Mouse (Mus musculus): ENCODE data around the gene Zbtb11. TPM values are rescaled to one million over a fixed set of nuclear protein-coding genes. Genes with fewer than 3 reads are reported as not detected.
"Not testable (repeated sequence)": the region's sequence is repeated elsewhere in the genome, so short reads cannot be mapped to it uniquely, and the experiment has no call there.

The Zbtb11 gene
- polyA plus RNA-seq, 1 experiment from 2014 or later = 13.8 TPM

DNA sequence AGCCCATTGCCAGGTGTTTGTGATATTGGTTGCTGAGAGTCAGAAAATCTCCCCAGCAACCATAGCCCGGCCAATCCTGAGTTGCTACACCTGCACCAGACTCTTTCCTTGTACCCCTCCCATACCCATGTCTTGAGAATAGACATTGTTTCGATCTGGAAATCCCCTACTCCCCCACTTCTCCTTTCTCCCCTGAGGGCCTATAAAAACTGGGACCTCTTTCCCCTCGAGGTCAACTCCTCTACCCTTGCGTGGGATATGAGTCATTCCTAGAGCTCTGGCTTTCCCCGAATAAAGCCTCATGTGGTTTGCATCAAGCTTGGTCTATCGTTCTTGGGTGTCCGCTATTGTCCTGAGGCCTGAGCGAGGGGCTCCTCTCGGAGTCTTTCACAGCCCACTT lies 19.5 kb upstream of the Zbtb11 start:
- H3K4me1 ChIP-seq (ENCODE audit: control insufficient read depth in 2 of 2, insufficient read depth in 2 of 2, low read length in 2 of 2); H3K27ac ChIP-seq (replicated peaks in 1 of 2; ENCODE audit: control insufficient read depth in 1 of 2, insufficient read depth in 1 of 2, low read depth in 2 of 2, low read length in 2 of 2); H3K27me3 ChIP-seq (ENCODE audit: control insufficient read depth, insufficient read depth, low read length); H3K9me3 ChIP-seq (ENCODE audit: control insufficient read depth, low read length); H3K36me3 ChIP-seq (ENCODE audit: control insufficient read depth, insufficient read depth, low read length); H3K4me2 ChIP-seq (ENCODE audit: low read length); ATAC-seq (ENCODE audit: insufficient number of reproducible peaks, insufficient read depth, low FRiP score, low read depth); H3K9ac ChIP-seq (ENCODE audit: low read length); H3K4me3 ChIP-seq (ENCODE audit: control insufficient read depth in 1 of 2, insufficient read depth in 1 of 2, low read depth in 1 of 2, low read length in 2 of 2): not testable (repeated sequence)
- 87% methylated on average over 9 of the region's 9 CpGs for WGBS

DNA sequence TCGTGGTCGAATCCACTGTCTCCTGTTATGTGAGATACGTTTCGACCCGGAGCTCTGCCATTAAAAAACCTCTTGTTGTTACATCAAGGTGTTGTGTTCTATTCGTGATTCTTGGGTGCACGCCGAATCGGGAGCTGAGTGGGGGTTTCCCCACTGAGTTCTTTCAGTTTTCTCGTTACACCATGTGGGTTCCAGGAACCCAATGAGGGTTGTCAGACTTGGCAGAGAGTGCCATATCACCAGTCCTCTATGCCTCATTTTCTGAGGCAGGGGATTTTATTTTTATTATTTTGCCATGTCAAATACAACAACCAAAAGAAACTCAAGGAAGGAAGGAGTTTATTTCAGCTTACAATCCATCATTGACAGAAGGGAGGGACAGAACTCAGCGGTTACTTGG lies 10.6 kb upstream of the Zbtb11 start:
- H3K4me1 ChIP-seq (ENCODE audit: control insufficient read depth in 2 of 2, insufficient read depth in 2 of 2, low read length in 2 of 2); H3K4me3 ChIP-seq (ENCODE audit: control insufficient read depth in 1 of 2, insufficient read depth in 1 of 2, low read depth in 1 of 2, low read length in 2 of 2); H3K4me2 ChIP-seq (ENCODE audit: low read length); ATAC-seq (ENCODE audit: insufficient number of reproducible peaks, insufficient read depth, low FRiP score, low read depth); H3K27me3 ChIP-seq (ENCODE audit: control insufficient read depth, insufficient read depth, low read length); H3K27ac ChIP-seq (replicated peaks in 1 of 2; ENCODE audit: control insufficient read depth in 1 of 2, insufficient read depth in 1 of 2, low read depth in 2 of 2, low read length in 2 of 2); H3K36me3 ChIP-seq (ENCODE audit: control insufficient read depth, insufficient read depth, low read length); H3K9me3 ChIP-seq (ENCODE audit: control insufficient read depth, low read length); H3K9ac ChIP-seq (ENCODE audit: low read length): not testable (repeated sequence)
- WGBS = 88% methylated on average over 6 of the region's 11 CpGs

DNA sequence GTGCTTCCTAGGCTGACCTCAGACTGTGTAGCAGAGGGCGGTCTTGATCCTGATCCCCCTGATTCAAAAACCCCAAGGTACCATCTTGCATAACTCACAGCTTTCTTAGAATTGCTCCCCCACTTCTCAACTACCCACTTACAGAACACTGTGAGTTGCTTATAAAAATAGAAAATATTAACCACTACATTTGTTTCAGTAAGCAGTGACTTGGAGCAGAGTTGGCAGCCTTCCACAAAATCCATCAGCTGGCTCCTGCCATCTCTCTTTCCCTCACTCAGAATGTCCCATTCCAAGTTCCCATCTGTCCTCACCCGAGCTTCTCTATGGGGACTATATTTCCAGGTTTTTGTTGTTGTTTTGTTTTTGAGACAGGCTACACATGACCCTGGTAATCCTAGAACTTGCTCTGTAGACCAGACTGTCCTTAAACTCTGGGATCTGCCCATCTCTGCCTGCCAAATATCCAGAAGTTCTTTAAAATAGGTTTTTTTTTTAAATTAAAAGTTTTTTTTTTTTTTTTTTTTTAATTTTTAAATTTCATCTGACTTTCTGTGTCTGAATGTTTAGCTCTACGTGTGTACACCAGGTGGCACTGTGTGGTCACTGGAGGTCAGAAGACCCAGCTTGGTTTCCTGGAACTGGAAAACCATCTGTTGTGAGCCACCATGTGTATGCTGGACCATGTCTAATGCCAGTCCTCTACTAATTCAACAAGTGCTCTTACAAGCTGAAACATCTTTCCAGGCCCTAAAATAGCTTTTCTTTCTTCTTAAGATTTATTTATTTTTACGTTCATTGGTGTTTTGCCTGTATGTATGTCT lies 9.3 kb upstream of the Zbtb11 start:
- WGBS = 52% methylated on average over 4 of the region's 4 CpGs
- H3K4me1 ChIP-seq (ENCODE audit: control insufficient read depth in 2 of 2, insufficient read depth in 2 of 2, low read length in 2 of 2) = peaks cover 0 to 8% of the 10 kb centered on the region in 2 experiments; a peak in 3 of 4 replicates

DNA sequence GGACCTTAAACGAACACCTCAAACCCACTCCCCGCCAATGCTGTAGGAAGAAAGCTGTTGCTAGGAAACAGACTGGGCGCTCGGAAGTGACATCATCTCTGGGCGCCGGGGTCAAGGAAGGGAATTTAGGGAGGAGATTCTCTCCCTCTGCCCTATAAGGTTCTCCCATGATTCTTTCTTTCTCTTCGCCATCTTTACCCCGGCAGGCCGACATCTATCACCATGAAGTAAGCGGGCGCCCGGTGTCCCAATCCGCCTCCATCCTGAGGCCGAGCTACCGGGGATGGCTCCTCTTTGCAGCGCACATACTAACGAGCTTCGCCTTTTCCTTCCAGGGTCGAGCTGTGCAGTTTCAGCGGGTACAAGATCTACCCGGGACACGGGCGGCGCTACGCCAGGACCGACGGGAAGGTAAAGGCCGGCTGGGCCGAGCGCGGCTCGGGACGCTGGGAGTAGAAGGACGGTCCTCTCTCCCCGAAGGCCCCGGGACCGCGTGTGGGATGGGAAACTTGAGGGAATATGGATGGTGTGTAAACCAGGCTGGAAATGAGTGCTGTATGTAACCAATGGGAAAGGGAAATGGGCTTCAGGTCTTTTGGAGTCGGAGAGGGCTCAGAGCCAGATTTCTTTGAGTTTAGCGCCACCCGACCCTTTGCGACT lies 7.3 kb upstream of the Zbtb11 start, which contains the start of gene Rpl24:
Rpl24 (plus strand) TSS at position 64 of the 660 bp plus-strand sequence.
- H3K4me3 ChIP-seq (ENCODE audit: control insufficient read depth in 1 of 2, insufficient read depth in 1 of 2, low read depth in 1 of 2, low read length in 2 of 2) = peak within 1 kb of the TSS; percentile 89 to 91
- no peaks in the 10 kb centered on the region for H3K9me3 ChIP-seq (ENCODE audit: control insufficient read depth, low read length)
- ATAC-seq (ENCODE audit: insufficient number of reproducible peaks, insufficient read depth, low FRiP score, low read depth) = peak; percentile 86
- peak within 1 kb of the TSS; percentile 88 for H3K27ac ChIP-seq (replicated peaks in 1 of 2; ENCODE audit: control insufficient read depth in 1 of 2, insufficient read depth in 1 of 2, low read depth in 2 of 2, low read length in 2 of 2)
- peaks cover 38% of the 10 kb centered on the region for H3K36me3 ChIP-seq (ENCODE audit: control insufficient read depth, insufficient read depth, low read length)
- under 1% methylated on average over 42 of the region's 42 CpGs for WGBS
- H3K4me2 ChIP-seq (ENCODE audit: low read length) = peak within 1 kb of the TSS; percentile 86
- H3K4me1 ChIP-seq (ENCODE audit: control insufficient read depth in 2 of 2, insufficient read depth in 2 of 2, low read length in 2 of 2) = peaks cover 0 to 8% of the 10 kb centered on the region in 2 experiments; a peak in 3 of 4 replicates
- H3K9ac ChIP-seq (ENCODE audit: low read length) = peak within 1 kb of the TSS; percentile 97
- H3K27me3 ChIP-seq (ENCODE audit: control insufficient read depth, insufficient read depth, low read length) = no peaks in the 10 kb centered on the region

More for the DNA sequence above, 9.3 kb upstream of the Zbtb11 start:
- no peaks in the 10 kb centered on the region for H3K9me3 ChIP-seq (ENCODE audit: control insufficient read depth, low read length)
- H3K27ac ChIP-seq (replicated peaks in 1 of 2; ENCODE audit: control insufficient read depth in 1 of 2, insufficient read depth in 1 of 2, low read depth in 2 of 2, low read length in 2 of 2) = no peak overlapping the region
- H3K36me3 ChIP-seq (ENCODE audit: control insufficient read depth, insufficient read depth, low read length) = peaks cover 18% of the 10 kb centered on the region
- H3K4me3 ChIP-seq (ENCODE audit: control insufficient read depth in 1 of 2, insufficient read depth in 1 of 2, low read depth in 1 of 2, low read length in 2 of 2) = no peak overlapping the region
- ATAC-seq (ENCODE audit: insufficient number of reproducible peaks, insufficient read depth, low FRiP score, low read depth) = no peak
- no peak overlapping the region for H3K9ac ChIP-seq (ENCODE audit: low read length)
- no peaks in the 10 kb centered on the region for H3K27me3 ChIP-seq (ENCODE audit: control insufficient read depth, insufficient read depth, low read length)
- no peak overlapping the region for H3K4me2 ChIP-seq (ENCODE audit: low read length)

DNA sequence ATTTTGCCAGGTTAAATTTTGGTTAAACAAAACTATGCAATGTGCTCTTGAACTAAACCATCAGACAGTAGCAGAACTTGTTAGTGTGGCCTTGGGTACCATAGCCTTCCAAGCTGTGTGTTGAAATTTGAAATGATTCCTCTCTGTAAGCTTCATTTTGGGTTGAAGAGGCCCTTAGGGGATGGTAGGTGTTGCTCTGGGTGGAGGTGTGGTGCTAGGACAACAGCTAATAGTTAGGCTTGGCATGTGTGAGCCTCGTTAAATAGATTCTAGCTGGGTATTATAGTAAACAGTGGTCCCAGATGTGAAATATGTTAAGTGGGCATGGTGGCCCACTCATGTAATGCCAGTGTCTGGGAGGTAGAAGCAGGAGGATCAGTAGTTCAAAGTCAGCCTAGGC lies 6.5 kb upstream of the Zbtb11 start:
- WGBS = 14% methylated on average over 1 of the region's 1 CpGs
- Histone ChIP-seq H3K4me1 (ENCODE audit: control insufficient read depth in 2 of 2, insufficient read depth in 2 of 2, low read length in 2 of 2) (peaks cover 0 to 8% of the 10 kb centered on the region in 2 experiments; a peak in 3 of 4 replicates), H3K4me3 (ENCODE audit: control insufficient read depth in 1 of 2, insufficient read depth in 1 of 2, low read depth in 1 of 2, low read length in 2 of 2) (peak overlapping the region; percentile 89 to 91; a peak in 3 of 4 replicates), H3K4me2 (ENCODE audit: low read length) (peak overlapping the region; percentile 86), H3K27ac (replicated peaks in 1 of 2; ENCODE audit: control insufficient read depth in 1 of 2, insufficient read depth in 1 of 2, low read depth in 2 of 2, low read length in 2 of 2) (no peak overlapping the region), H3K9me3 (ENCODE audit: control insufficient read depth, low read length) (no peaks in the 10 kb centered on the region), H3K9ac (ENCODE audit: low read length) (peak overlapping the region; percentile 97), H3K36me3 (ENCODE audit: control insufficient read depth, insufficient read depth, low read length) (peaks cover 47% of the 10 kb centered on the region), H3K27me3 (ENCODE audit: control insufficient read depth, insufficient read depth, low read length) (no peaks in the 10 kb centered on the region)
- no peak for ATAC-seq (ENCODE audit: insufficient number of reproducible peaks, insufficient read depth, low FRiP score, low read depth)

DNA sequence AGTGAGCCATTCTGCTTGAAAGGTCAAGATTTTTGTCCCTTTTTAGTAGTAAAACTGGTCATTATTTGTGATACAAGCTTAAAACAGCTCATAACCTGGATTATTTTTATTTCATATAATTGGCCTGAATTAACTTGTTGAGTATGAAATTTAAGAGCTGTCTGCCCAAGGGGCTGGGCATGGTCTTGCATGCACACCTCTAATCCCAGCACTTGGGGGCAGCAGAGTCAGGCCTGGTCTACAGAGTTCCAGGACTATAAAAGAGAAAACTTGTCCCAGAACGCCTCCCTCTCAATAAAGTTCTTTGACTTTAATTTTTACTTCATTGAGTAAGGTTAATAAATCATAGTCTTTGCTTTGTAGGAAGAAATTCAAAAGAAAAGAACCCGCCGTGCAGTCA lies 4.5 kb upstream of the Zbtb11 start:
- Histone ChIP-seq H3K36me3 (ENCODE audit: control insufficient read depth, insufficient read depth, low read length) (peaks cover 55% of the 10 kb centered on the region), H3K9ac (ENCODE audit: low read length) (no peak overlapping the region), H3K4me1 (ENCODE audit: control insufficient read depth in 2 of 2, insufficient read depth in 2 of 2, low read length in 2 of 2) (peaks cover 0 to 14% of the 10 kb centered on the region in 2 experiments; a peak in 3 of 4 replicates), H3K27me3 (ENCODE audit: control insufficient read depth, insufficient read depth, low read length) (no peaks in the 10 kb centered on the region), H3K27ac (replicated peaks in 1 of 2; ENCODE audit: control insufficient read depth in 1 of 2, insufficient read depth in 1 of 2, low read depth in 2 of 2, low read length in 2 of 2) (no peak overlapping the region), H3K4me2 (ENCODE audit: low read length) (no peak overlapping the region), H3K9me3 (ENCODE audit: control insufficient read depth, low read length) (no peaks in the 10 kb centered on the region), H3K4me3 (ENCODE audit: control insufficient read depth in 1 of 2, insufficient read depth in 1 of 2, low read depth in 1 of 2, low read length in 2 of 2) (no peak overlapping the region)
- ATAC-seq (ENCODE audit: insufficient number of reproducible peaks, insufficient read depth, low FRiP score, low read depth) = no peak
- 87% methylated on average over 3 of the region's 3 CpGs for WGBS

DNA sequence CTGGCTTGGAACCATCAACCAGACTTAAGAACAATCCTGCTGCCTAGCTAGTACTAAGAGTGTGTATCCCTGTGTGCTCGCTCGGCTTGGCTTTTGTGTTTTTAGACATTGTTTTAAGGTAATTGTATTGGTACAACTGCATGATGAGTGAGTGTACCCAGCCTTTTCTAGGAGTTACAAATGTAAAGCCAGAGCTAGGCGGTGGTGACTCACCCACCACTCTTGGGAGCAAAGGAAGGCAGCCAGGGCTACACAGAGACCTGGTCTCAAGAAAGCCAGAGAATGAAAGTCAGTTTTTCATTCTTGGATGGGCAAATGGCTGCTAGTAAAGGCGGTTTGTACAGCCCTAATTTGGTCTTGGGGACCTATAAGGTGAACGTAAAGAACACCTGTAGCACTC lies 3.3 kb upstream of the Zbtb11 start:
- Histone ChIP-seq H3K36me3 (ENCODE audit: control insufficient read depth, insufficient read depth, low read length) (peaks cover 55% of the 10 kb centered on the region), H3K4me1 (ENCODE audit: control insufficient read depth in 2 of 2, insufficient read depth in 2 of 2, low read length in 2 of 2) (peaks cover 0 to 18% of the 10 kb centered on the region in 2 experiments; a peak in 3 of 4 replicates), H3K4me2 (ENCODE audit: low read length) (no peak overlapping the region), H3K9ac (ENCODE audit: low read length) (no peak overlapping the region), H3K9me3 (ENCODE audit: control insufficient read depth, low read length) (no peaks in the 10 kb centered on the region), H3K27me3 (ENCODE audit: control insufficient read depth, insufficient read depth, low read length) (no peaks in the 10 kb centered on the region), H3K4me3 (ENCODE audit: control insufficient read depth in 1 of 2, insufficient read depth in 1 of 2, low read depth in 1 of 2, low read length in 2 of 2) (no peak overlapping the region), H3K27ac (replicated peaks in 1 of 2; ENCODE audit: control insufficient read depth in 1 of 2, insufficient read depth in 1 of 2, low read depth in 2 of 2, low read length in 2 of 2) (no peak overlapping the region)
- WGBS = 86% methylated on average over 5 of the region's 5 CpGs
- no peak for ATAC-seq (ENCODE audit: insufficient number of reproducible peaks, insufficient read depth, low FRiP score, low read depth)

Data from heart, embryonic 14.5 days (tissue).